Mouse (Mus musculus) liver (tissue): Measurements from ENCODE around the gene Thnsl1.

Experiments used
- DNase-seq: peaks from one replicate; pipeline ENCODE4 v3.0.0-alpha.2; 2020; ENCODE audit warnings: mixed read lengths

Gene Thnsl1

DNA sequence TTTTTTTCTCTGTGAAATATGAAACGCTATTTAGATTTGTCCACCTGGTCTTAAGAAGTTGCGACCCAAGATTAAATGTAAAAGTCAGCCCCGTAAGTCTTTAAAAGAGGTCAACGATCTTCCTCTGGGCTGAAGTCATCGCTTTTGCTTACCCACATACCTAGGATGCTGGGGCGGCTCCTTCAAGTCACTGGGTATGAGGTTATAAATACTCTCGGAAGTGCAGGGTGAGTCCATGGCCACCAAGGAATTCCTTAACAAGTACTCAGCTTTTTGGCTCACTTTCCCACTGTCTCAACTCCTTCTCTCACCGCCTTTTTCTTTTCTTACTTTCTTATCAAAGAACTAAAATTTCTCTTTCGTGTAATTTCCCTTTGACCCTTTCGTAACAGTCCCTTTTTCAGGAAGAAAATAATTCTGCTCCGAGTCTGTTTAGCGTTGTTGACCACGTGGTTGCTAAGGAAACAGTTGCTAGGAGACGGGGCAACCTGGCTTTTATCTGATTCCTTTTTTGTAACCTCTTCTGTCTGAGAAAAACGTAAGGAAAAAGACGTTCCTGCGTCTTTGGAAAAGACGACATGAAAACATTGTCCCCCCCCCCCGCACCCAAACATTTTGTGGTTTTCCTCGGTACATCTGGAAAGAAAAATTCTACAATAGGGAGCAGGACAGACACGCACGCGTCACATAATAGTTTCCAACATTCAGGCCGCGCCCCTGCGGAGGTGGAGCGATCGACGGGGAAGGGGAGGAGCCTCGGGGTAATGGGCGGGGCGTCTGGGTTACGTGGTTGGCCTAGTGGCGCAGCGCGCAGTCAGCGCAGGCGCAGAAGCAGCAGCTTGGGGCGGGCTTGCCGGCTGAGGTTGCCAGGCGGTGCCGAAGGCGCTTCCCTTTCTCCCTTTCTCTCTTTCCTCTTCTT, at the start of gene Thnsl1, which contains the start of gene Enkur:
TSS of gene Thnsl1 (plus strand) at position 813 of the 919 bp plus-strand sequence.
TSS of gene Enkur (minus strand) at position 454 of the 919 bp plus-strand sequence.
- peak; percentile 97 for DNase-seq

DNA sequence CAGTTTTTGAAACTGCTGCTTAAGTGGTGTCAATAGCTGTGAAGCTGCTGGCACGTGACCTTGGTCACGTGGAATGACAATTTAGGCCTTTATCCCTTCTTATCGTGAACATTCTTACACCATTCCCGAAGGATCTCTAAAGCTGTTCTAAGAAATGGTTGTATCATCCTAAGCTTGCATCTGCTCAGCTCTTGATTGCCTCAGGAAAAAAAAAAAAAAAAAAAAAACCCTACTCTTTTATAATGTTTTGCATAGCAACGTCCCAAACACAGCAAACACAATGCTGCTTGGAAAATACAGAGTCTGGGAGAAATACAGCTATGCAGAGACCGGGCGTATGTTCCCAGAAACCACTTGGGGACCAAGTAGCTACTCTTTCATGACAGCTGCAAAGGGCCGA, 41.2 kb upstream of the Thnsl1 start:
- DNase-seq = no peak

DNA sequence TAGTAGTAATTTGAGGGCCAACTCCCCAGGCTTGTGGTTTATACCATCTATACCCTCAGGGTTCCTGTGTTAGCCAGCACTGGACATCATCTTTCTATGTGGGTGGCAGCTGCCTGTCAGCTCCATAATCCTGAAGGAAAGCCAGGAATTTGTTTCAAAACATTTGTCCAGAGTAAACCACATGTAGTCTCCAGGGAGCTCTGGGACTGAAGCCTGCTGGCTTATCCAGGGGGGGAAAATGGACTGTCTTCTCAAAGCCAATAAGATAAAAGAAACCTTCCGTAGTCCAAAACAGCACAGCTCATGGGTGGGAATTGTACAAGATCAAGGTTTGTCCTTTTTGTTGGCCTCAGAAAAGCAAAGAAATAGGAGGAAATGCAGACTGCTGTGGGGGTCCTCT, 37.6 kb upstream of the Thnsl1 start:
- no peak for DNase-seq

DNA sequence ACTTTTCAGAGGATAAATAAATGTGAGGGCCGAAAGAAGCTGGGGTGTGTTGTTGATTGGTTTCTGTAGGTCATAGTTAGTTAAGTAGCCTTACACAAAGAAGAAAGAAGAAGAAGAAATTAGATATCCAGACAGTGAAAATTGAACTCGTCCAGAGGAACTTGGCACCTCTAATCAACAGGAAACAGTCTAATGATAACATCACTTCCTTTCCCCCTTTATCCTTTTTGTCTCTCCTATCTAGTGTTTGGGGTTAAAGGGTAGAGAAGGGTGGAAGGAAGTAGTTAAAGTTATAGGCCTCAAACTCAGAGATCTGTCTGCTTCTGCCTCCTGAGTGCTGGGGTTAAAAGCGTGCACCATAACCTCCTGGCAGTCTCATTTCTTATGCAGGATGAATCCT, 32.7 kb upstream of the Thnsl1 start:
- no peak for DNase-seq

DNA sequence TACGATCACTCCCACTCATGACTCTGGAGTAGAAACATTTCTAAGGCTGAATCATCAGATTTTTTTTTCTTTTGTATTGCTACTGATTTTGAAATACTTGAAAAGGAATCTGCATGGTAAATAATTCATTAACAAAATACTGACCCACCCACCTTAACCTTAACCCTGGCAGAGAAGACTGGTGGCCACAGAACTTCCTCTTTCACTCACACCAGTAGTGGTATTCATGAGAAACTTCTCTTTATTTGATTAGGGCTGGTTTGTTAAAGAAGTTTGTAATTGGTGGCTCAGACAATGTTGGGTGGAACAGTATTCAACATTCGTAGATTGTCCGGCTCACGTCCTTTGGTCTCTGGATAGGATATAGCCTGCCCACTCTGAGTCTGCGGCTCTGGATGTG, 26.4 kb upstream of the Thnsl1 start:
- DNase-seq = no peak

DNA sequence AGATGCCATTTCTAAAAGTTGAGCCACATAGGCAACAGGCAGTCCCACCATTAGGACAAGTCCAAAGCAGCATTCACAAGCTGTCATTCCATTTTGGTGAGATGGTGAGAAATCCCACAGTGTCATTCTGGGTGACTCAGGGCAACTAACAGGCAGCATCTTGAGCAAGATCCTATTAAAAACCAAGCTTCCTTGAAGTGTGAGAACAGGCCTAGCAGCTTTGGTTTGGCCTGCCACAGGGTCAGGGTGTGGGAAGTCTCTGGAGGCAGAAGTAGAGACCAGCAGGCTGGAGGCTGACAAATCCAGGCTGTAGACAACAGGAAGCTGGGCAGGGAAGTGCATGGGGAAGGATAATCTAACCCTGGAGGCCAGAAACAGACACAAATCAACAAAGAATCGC, 22.7 kb upstream of the Thnsl1 start:
- no peak for DNase-seq

DNA sequence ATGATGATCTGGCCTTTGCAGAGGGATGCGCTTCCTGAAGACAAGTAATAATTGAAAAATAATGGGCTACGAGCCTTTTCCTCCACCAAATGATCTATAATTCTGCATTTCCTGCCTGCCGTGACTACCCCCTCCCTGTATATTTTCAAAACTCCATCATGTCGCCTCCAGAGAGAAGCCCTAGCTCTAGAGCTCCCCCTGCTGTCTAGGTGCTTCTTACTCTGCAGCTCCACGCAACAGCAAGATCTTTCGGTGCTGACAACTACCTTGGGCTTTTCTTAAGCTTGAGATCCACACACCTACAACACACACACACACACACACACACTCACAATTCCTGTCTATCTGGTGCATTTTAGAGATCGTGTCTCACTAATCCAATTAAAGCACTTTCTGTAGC, 17.9 kb upstream of the Thnsl1 start:
- peak; percentile 65 for DNase-seq

DNA sequence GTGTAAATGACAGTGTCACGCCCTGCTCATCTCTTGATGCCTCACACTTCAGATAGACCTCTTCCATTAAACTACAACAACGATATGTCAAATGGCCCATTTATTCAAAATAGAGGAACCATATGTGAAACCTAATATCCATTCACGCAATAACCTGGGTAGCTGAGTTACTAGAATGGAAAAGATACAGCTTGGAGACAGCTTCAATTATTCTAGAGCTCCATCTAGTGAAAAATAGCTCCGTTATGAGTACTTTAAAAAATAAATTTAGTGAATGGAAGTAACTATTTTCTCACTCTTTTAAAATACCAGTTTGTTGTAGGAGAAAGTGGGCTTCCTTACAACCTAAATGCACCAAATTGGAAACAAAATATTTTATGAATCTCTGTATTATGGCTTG, 16.9 kb upstream of the Thnsl1 start:
- no peak for DNase-seq

DNA sequence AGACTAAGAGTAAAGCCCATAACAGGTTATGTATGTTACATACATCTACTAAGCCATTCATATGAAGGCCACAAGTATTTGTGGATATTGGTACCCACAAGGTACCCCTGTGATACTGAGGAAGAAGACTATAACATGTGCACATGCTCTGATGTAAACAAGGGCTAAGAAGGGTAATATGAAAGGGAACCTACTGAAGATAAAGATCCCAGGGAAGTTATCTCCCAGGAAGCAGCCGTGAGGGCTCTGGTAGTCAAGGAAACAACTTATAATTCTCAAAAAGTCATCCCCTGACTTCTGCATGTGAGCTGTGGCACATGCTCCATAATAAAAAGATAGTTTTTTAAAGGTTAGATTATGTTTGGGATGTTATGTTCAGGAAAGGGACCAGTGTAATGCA, 14.3 kb upstream of the Thnsl1 start:
- DNase-seq = no peak

DNA sequence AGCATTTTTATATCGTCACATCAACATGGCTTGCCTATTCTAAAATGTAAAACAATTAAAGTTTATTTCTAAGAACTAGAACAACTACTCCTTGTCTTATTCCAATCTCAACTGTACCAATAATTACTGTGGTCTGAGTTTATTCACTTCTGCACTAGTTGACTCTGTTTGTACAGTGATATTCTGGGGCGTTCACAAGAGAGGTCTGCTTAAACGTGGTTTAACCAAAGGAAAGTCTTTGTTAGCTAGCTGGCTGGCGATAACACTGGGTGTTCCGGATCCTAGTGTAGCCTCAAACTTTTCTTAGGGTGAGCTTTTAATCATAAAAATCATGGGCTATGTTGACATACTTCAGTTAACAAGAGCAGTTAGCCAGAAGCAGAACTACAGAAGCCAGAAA, 10.3 kb upstream of the Thnsl1 start:
- DNase-seq = no peak

DNA sequence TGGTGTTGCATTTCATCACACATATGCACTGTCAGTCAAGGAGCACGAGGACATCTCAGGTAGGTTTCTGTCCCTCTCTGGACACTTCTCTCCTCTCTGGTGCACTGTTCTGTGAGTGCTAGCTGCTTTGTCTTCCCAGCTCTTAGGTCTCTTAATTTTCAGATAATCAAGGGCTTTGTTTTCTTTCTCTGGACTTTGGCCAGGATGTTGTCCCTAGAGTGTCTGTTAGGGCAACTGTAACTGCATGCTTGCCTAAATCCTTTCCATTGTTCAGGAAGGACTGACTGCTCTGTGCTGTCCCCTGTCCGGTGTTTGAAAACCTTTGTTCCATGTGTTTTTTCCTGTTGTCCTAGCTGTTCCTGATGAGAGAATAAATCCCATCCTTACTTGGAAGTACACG, 6.5 kb upstream of the Thnsl1 start:
- DNase-seq = no peak

DNA sequence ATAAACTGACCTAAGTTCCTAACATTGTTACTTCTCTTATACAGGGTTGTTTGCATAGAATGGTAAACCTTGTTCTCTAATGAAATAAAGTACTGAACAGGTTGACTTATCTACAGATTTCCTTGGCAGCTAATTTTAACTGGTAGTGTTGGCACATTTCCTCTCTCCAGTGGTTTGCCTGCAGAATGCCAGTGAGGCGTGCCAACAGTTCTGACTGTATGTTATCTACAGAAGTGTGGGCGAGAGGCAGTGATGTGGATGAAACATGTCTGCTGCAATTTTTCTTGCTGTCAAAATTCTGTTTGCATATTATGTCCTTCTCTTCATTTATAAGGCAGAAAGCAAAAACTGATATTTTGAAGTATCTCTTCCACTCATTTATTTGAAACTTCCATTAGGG, 2.8 kb upstream of the Thnsl1 start:
- no peak for DNase-seq

DNA sequence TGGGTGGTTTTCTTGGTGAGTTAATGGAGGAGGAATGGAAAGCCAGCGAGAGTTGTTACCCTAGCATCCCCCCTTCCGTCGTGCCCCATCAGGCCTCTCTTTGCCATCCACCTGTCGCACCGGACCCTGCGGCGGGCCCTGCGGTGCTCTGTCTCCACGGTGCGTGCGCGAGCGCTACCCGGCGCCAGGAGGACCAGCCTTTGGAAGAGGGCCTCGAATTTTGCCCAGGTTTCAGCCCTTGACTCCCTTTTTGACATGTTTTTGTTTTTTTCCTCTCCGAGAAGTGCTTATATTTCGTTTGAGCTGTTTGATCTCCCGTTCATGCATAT, 271 bp downstream of the Thnsl1 start:
- no peak for DNase-seq

DNA sequence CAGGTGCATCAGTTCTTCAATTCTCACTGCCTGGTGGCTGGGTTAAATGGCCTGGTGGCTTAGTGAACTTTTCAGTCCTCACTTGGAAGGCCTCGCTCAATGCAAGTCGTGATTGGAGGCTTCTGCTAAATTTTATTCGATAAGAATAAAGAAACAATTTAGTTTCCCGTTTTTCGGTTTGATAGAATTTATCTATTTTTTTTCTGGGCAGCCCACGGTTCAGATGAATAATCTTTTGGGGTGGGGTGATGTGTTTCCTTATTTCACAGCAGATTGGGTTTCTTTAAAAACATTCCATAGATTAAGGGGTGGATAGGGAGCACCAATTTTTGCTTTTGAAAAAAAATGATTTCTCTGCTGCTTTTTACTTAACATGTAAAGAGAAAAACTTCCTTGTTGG, 754 bp downstream of the Thnsl1 start:
- no peak for DNase-seq

DNA sequence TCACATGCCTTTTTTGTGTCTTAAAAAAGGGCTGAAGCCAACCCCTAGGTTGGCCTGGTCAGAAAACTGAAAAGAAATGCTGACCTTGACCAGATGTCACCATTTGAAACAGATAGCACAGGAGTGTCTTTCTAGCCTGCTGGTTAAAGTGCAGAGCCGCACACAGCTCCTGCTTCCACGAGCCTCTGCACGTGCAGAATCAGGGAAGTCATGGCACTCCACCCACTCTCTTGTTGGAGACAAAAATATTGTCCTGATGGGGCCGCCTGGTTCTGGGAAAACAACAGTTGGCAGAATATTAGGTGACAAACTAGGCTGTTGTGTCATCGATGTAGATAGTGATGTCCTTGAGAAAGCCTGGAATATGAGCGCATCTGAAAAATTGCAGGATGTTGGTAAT, 5.8 kb downstream of the Thnsl1 start:
- no peak for DNase-seq

DNA sequence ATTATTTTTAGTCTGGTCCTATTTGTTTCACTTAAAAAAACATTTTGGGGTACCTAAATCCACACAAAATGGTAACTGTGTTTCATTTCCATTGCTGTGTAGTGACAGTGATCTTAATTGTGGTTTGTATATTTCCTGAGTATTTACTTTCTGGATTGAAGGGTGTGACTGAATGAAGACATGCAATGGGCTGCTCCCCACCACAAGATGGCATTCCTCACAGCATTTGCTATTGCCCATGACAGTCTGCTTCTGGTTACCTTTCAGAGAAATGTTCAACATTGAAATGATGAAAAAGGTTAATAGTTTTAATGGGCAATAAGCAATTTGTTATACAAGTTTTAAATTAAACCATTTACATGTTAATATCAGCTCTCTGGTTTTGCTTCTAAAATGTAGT, 8.8 kb downstream of the Thnsl1 start:
- DNase-seq = no peak

DNA sequence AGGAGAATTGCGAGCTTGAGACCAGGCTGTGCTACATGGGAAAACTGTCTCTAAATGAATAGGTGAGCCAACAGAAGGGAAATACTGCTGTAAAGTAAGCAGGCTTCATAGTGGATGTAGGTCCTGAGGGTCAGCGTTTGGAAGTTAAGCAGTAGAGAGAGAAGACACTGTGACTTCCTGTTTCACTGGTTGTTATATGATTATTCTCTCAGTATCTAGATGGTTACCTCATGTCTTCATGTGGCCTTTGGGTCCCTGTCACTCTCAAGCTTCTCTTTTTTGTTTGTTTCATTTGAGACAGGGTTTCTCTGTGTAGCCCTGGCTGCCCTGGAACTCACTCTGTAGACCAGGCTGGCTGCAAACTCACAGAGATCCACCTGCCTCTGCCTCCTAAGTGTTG, 9.8 kb downstream of the Thnsl1 start:
- DNase-seq = no peak

DNA sequence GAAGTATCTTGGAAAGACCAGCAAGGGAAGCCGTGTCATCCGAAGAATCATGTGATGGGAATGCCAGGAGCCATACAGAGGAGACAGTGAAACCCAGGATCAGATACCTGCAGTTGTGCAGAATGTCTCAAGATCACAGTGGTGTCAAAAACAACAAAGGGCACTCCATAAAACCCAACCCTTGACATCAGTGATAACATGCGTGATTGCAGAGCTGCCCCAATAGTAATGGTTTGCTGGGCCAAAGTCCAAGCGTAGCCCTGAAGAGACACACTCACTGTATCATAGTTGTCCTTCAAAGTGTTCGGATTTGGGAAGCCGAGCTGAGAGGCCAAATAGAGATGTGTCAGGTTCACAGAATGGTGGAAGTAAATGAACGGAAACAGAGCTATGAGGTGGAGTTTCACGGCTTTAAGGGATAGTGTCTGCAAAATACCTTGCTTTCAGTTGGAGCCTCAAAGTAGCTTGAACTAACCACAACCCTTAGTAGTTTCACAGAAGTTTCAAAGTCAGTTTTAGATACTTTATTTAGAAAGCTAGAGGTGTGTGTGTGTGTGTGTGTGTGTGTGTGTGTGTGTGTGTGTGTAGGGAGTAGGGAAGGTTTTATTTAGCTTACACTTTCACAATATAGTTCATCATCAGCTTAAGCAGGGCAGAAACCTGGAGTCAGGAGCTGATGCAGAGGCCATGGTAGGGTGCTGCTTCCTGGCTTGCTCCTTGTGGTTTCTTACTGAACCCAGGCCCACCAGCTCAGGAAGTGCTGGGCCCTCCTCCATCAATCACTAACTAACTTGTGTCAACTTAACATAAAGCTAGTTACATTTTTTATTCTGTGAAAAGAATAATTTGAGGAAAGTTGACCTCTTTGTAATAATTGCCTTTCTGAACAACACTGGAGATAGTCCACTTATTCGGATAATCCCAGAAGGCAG, 17.2 kb downstream of the Thnsl1 start:
- no peak for DNase-seq

DNA sequence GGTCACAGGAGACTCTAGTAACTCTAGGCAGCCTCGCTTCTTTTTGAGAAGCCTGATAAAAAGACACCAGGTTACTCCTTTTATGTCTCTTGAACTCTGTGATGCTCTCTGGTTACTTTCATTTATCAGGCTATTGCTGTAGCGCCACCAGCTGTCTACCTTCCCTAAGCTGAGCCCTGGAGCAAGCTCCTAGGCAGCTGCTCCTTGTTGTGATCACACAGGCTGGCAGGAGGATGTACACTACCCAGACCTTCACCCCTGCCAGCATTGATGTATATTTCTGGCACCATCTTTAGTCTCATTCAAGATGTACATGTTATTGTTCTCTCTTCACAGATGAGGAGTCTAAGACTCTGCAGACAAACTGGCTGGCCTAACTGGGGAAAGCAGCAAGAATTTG, 24.8 kb downstream of the Thnsl1 start:
- DNase-seq = no peak

DNA sequence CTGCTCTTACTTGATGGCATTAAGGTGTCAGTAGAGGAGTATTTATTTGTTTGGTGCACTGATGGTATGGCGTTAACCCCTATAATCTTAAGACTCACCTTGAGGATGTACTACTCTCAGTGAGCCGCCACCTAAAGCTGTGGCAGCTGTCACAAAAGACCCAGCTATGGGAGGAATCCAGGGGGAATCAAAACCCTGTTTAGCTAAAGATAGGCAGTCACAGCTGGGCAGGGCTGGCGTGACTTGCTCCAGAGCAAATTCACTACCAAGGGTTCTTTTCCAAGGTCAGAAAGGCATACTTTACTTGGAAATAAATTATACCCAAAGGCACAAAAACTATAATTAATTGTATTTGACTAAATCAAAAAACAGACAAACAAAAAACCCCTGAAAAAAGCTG, 25.6 kb downstream of the Thnsl1 start:
- DNase-seq = no peak

DNA sequence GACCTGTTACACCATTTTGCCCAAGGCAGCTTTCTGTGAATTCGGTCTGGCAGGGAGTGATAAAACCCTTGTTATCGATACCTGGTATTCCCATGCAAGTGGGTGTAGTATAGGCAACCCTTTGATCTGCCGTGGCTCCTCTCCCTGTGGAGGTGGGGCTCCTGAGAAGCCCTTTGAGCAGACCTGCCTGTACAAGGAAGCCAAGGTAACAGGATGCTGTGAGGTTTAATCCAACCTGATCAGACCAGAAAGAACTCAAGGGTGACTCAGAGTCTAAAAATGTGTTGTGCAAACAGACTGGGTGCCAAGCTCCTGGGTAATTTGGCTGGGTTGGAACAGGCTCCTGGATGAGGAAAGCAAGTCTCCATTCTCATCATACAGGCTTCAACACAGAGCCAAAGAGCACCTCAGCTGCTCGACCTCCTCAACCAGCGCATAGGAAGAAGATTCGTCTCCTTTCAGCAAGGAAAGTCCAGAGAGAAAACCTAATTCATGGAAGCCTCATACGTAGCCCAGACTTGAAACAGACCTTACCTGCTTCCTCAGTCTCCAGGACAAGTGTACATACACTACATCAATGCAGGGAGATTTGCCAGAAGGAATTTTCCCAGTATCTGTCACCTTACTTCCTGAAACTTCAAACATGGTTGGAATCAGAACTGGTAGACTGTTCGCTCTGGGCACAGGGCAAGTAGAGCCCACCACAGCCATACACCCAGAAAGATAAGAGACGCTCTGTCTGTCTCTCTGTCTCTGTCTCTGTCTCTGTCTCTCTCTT, 29.5 kb downstream of the Thnsl1 start:
- DNase-seq = peak; percentile 59

DNA sequence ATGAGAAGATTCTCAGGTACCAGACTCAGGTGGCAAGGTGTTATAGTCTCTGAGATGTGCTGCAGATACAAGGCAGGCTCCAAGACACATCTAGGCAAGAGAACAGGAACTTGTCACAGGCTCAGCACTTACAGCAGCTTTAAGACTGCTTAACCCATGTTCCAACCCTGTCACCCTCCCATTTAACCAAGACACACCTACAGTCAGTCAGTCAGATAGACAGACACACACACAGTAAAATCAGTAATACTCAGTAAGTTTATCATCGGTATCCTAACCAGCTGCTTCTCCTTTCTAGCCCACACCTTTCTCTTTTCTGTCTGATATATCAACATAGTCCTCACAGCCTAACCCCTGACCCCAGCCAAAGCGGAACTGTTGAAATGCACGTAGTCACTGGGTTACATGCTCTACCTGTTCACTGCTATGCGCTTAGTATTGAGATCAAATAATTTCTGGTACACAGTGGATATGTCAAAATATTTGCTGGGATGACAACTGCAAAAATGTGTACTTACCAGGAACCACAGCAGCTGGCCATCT, 30.4 kb downstream of the Thnsl1 start:
- DNase-seq = no peak

DNA sequence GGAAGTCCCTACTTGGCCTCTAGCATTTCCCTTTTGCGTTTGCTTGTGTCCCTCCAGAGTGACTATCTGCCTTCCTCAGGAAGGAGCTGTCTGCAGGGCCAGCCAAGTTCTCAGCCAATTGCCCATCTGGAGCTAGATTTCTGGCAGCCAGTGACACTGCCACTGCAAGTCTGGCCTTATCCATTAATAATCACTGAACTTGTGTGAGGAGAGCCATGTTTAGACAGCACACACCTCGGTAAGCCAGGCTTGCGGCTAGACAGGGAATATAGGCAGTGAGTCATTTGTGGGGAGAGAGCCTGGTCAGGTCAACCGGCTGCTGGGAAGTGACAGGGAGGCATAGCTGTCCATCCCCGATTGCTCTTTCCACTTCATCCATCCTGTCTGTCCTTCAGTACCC, 31.3 kb downstream of the Thnsl1 start:
- no peak for DNase-seq
